Comparison of ENCODE assay signal across 31 mouse cellular contexts in genomic region chr6:106743556-106744233, GRCm38 (mm10). TPM values are rescaled to one million over a fixed set of nuclear protein-coding genes. Genes with fewer than 3 reads are reported as not detected.
DNase-seq lines count a peak whose midpoint lies in the region; ATAC-seq and TF ChIP-seq lines count a peak whose summit lies in the region.
"Had no signal": no experiment of that assay in that cellular context is flagged by ENCODE, and none has a peak within 500 bp of the region (broad histone marks: within the 10 kb centered on the region; RNA-seq: fewer than 3 reads in every experiment).

No protein-coding gene starts in this region.

- 79% methylated on average over 7 of the region's 7 CpGs for WGBS in midbrain, postnatal 0 days
- WGBS in midbrain, embryonic 13.5 days: 76% methylated on average over 7 of the region's 7 CpGs

- H3K4me1 ChIP-seq in midbrain, postnatal 0 days (ENCODE audit: insufficient read depth, low read length): no peaks in the 10 kb centered on the region
- no peaks in the 10 kb centered on the region for H3K4me1 ChIP-seq in midbrain, embryonic 13.5 days (replicated peaks)
- peaks cover 14 to 50% of the 10 kb centered on the region in 2 experiments; a peak in 3 of 4 replicates for H3K4me1 ChIP-seq in CH12.LX (ENCODE audit: control insufficient read depth in 1 of 2, insufficient read depth in 2 of 2)
- H3K4me1 ChIP-seq: forebrain, embryonic 10.5 days; forebrain, embryonic 13.5 days had no signal

- no peak; the same call in 1 of the 2 replicates for TF ChIP-seq POLR2A in CH12.LX (IDR thresholded peaks at IDR 0.05; ENCODE audit: low read depth, low read length)

- peak; percentile 63 for TF ChIP-seq EP300 in CH12.LX (IDR thresholded peaks at IDR 0.05; ENCODE audit: low read length)

- TF ChIP-seq RAD21 in CH12.LX (IDR thresholded peaks at IDR 0.05; ENCODE audit: low read depth, low read length): peak; percentile 78

- dilution Hi-C loops in CH12.LX (cut with MboI; ENCODE audit: extremely low pct_ligation_motif_present, extremely low pct_unique_long_range_greater_than_20kb, low sequenced_read_pairs): no loop called here

- no peak overlapping the region for H3K27ac ChIP-seq in midbrain, postnatal 0 days (ENCODE audit: low read depth, low read length)
- no peak overlapping the region for H3K27ac ChIP-seq in midbrain, embryonic 13.5 days
- H3K27ac ChIP-seq in CH12.LX (ENCODE audit: insufficient read depth, low read depth): peak overlapping the region; percentile 82
- H3K27ac ChIP-seq: forebrain, embryonic 10.5 days; forebrain, embryonic 13.5 days; hindbrain, embryonic 14.5 days; hindbrain, postnatal 0 days had no signal

- no peak overlapping the region for H3K4me3 ChIP-seq in midbrain, postnatal 0 days (ENCODE audit: low read depth, low read length)
- H3K4me3 ChIP-seq in midbrain, embryonic 13.5 days (replicated peaks): no peak overlapping the region
- peak overlapping the region in 2 of 3 experiments; percentile 60 to 65 for H3K4me3 ChIP-seq in CH12.LX (replicated peaks in 1 of 3; ENCODE audit: low read depth in 2 of 3, low read length in 2 of 3, poor library complexity in 1 of 3)
- H3K4me3 ChIP-seq: forebrain, embryonic 10.5 days; forebrain, embryonic 13.5 days had no signal

- H3K4me2 ChIP-seq in midbrain, postnatal 0 days (ENCODE audit: low read depth, low read length, poor library complexity, severe bottlenecking): no peak overlapping the region
- no peak overlapping the region for H3K4me2 ChIP-seq in midbrain, embryonic 13.5 days (replicated peaks)
- H3K4me2 ChIP-seq in CH12.LX (ENCODE audit: insufficient read depth, low read depth, poor library complexity, severe bottlenecking): peak overlapping the region; percentile 74
- H3K4me2 ChIP-seq: forebrain, embryonic 13.5 days; heart, embryonic 11.5 days; hindbrain, embryonic 14.5 days had no signal

- H3K9me3 ChIP-seq in midbrain, postnatal 0 days (ENCODE audit: low read length): no peaks in the 10 kb centered on the region
- no peaks in the 10 kb centered on the region for H3K9me3 ChIP-seq in midbrain, embryonic 13.5 days
- no peaks in the 10 kb centered on the region for H3K9me3 ChIP-seq in CH12.LX (replicated peaks; ENCODE audit: low read length)
- H3K9me3 ChIP-seq: forebrain, embryonic 10.5 days; forebrain, embryonic 13.5 days had no signal

- no peak for TF ChIP-seq CTCF in midbrain, postnatal 0 days (IDR thresholded peaks at IDR 0.05)
- peak in 1 of 2 experiments; percentile 73; a peak in 3 of 4 replicates for TF ChIP-seq CTCF in CH12.LX (conservative IDR thresholded peaks at IDR 0.05 in 1 of 2, IDR thresholded peaks at IDR 0.05 in 1 of 2; ENCODE audit: low read depth in 2 of 2, low read length in 2 of 2)

- in situ Hi-C loops in CH12.LX (cut with MboI; ENCODE audit: low pct_ligation_motif_present, low pct_unique_long_range_greater_than_20kb, low sequenced_read_pairs): loop anchor here (5.0 kb wide), 1 partner anchor 34 kb away; no protein-coding TSS in a partner anchor

- H3K36me3 ChIP-seq in midbrain, postnatal 0 days (ENCODE audit: insufficient read depth, low read length): no peaks in the 10 kb centered on the region
- H3K36me3 ChIP-seq in midbrain, embryonic 13.5 days: no peaks in the 10 kb centered on the region
- peaks cover 20 to 32% of the 10 kb centered on the region in 2 experiments for H3K36me3 ChIP-seq in CH12.LX (replicated peaks in 1 of 2; ENCODE audit: control insufficient read depth in 1 of 2, insufficient read depth in 1 of 2, low read length in 1 of 2)
- H3K36me3 ChIP-seq: forebrain, embryonic 10.5 days had no signal

- ATAC-seq in midbrain, postnatal 0 days (ENCODE audit: low FRiP score): no peak
- no peak for ATAC-seq in midbrain, embryonic 13.5 days
- ATAC-seq in common myeloid progenitor, adult 5-6 weeks (replicated peaks; ENCODE audit: low read depth, poor library complexity, severe bottlenecking): peak; percentile 88
- peak; percentile 72 for ATAC-seq in megakaryocyte progenitor cell, adult 5-6 weeks (replicated peaks; ENCODE audit: poor library complexity)
- ATAC-seq: forebrain, embryonic 13.5 days; forebrain, embryonic 16.5 days; hindbrain, postnatal 0 days had no signal

- DNase-seq in midbrain, postnatal 0 days (ENCODE audit: low spot score): peak; percentile 8
- peak; percentile 85 for DNase-seq in CH12.LX (ENCODE audit: extremely low read depth)
- no peak for DNase-seq in adrenal gland, postnatal 25 days
- DNase-seq in neural tube, embryonic 10.5 days (ENCODE audit: extremely low spot score, low spot score): no peak
- DNase-seq in urinary bladder, postnatal 25 days (ENCODE audit: low spot score): no peak
- DNase-seq: adrenal gland, adult 2 months; adrenal gland, postnatal 14 days; cerebellum, adult 11-12 months; cerebellum, adult 8-10 months; cerebellum, postnatal 10 days; cerebellum, postnatal 36 days; gastrocnemius, postnatal 10 days; gastrocnemius, postnatal 36 days had no signal

- H3K27me3 ChIP-seq in midbrain, postnatal 0 days (ENCODE audit: insufficient read depth, low read length): no peaks in the 10 kb centered on the region
- no peaks in the 10 kb centered on the region for H3K27me3 ChIP-seq in midbrain, embryonic 13.5 days
- no peaks in the 10 kb centered on the region for H3K27me3 ChIP-seq in CH12.LX (replicated peaks)
- H3K27me3 ChIP-seq: forebrain, embryonic 13.5 days had no signal

- peaks cover 39% of the 10 kb centered on the region for H3K79me2 ChIP-seq in CH12.LX (replicated peaks; ENCODE audit: control insufficient read depth, extremely low read depth, insufficient read depth, poor library complexity, severe bottlenecking)

- H3K9ac ChIP-seq in midbrain, postnatal 0 days (replicated peaks; ENCODE audit: low read length, poor library complexity, severe bottlenecking): no peak overlapping the region
- H3K9ac ChIP-seq in midbrain, embryonic 13.5 days (replicated peaks): no peak overlapping the region
- peak overlapping the region; percentile 100 for H3K9ac ChIP-seq in CH12.LX (ENCODE audit: insufficient read depth, low read depth)
- H3K9ac ChIP-seq: forebrain, embryonic 13.5 days; hindbrain, embryonic 14.5 days had no signal

TF ChIP-seq in CH12.LX, 34 proteins besides CTCF, POLR2A, EP300 and RAD21 (continues in another document):
- TF ChIP-seq USF1 (IDR thresholded peaks at IDR 0.05; ENCODE audit: low read depth, low read length) (no peak), USF2 (conservative IDR thresholded peaks at IDR 0.05; ENCODE audit: low read depth, low read length) (no peak), MYC (IDR thresholded peaks at IDR 0.05; ENCODE audit: low read depth, low read length) (peak; percentile 93), IRF4 (IDR thresholded peaks at IDR 0.05; ENCODE audit: low read depth, low read length) (peak; percentile 58), MXI1 (IDR thresholded peaks at IDR 0.05; ENCODE audit: low read depth, low read length) (peak; percentile 67), UBTF (IDR thresholded peaks at IDR 0.05; ENCODE audit: low read depth, low read length) (no peak), TCF12 (IDR thresholded peaks at IDR 0.05; ENCODE audit: low read depth, low read length) (peak; percentile 63; the same call in 1 of the 2 replicates), CHD1 (IDR thresholded peaks at IDR 0.05; ENCODE audit: low read depth, low read length) (peak; percentile 89), GABPA (IDR thresholded peaks at IDR 0.05; ENCODE audit: insufficient replicate concordance, low read depth, low read length) (no peak), ZMIZ1 (IDR thresholded peaks at IDR 0.05; ENCODE audit: low read depth, low read length) (no peak), NELFE (IDR thresholded peaks at IDR 0.05; ENCODE audit: low read depth, low read length) (peak; percentile 60; the same call in 1 of the 2 replicates), PAX5 (IDR thresholded peaks at IDR 0.05; ENCODE audit: low read length) (no peak), HCFC1 (IDR thresholded peaks at IDR 0.05; ENCODE audit: low read depth, low read length) (peak; percentile 42; the same call in 1 of the 2 replicates), ZC3H11A (IDR thresholded peaks at IDR 0.05; ENCODE audit: low read depth, low read length) (peak; percentile 1; the same call in 1 of the 2 replicates)

RNA-seq across cellular contexts. Expression of gene Il5ra, which starts 5.1 kb away (rescaled TPM):
- not detected in 2 replicates for total RNA-seq in midbrain, postnatal 0 days (2014; rRNA removed)
- 0.04 and 0.06 TPM in 2 replicates for polyA plus RNA-seq in midbrain, postnatal 0 days (2015; fragmentation: Nextera tagmentation; extraction: Ambion mirVana)
- polyA plus RNA-seq in midbrain, embryonic 13.5 days (2015; fragmentation: Nextera tagmentation; extraction: Ambion mirVana): 0.12 TPM in 1 of 2 replicates, not detected in the other
- 56.8 and 65.0 TPM in 2 replicates for total RNA-seq in CH12.LX (2012; rRNA removed)
- 119 and 138 TPM in 2 replicates for total RNA-seq in CH12.LX (2014; rRNA removed)
- 69.0 and 70.2 TPM in 2 replicates for polyA plus RNA-seq in CH12.LX (2012; ENCODE audit: insufficient read length, low read depth)
- 1.2 TPM in 1 of 2 replicates, not detected in the other for total RNA-seq in common myeloid progenitor, adult 5-6 weeks (2017)
- total RNA-seq in megakaryocyte progenitor cell, adult 5-6 weeks (2015): 0.46 and 0.49 TPM in 2 replicates
- total RNA-seq in megakaryocyte progenitor cell, adult 5-6 weeks (2017): 0.41 and 1.0 TPM in 2 replicates
- total RNA-seq in adrenal gland, postnatal 25 days (2021): not detected in 2 replicates
- total RNA-seq: adrenal gland, adult 2 months; gastrocnemius, adult 18-20 months; gastrocnemius, postnatal 10 days; gastrocnemius, postnatal 36 days; heart, adult 8-10 months; heart, postnatal 25 days; hindbrain, postnatal 0 days; MEL had no signal
- polyA plus RNA-seq: adrenal gland, adult 2 months; C2C12; embryonic facial prominence, embryonic 11.5 days; forebrain, embryonic 10.5 days; forebrain, embryonic 13.5 days; forebrain, embryonic 16.5 days; heart, embryonic 11.5 days; heart, embryonic 14.5 days; heart, postnatal 0 days; hindbrain, embryonic 11.5 days; hindbrain, embryonic 14.5 days; hindbrain, postnatal 0 days had no signal

RNA-seq across cellular contexts. Expression of gene Trnt1, which starts 25.2 kb away (rescaled TPM):
- 20.8 and 34.5 TPM in 2 replicates for total RNA-seq in midbrain, postnatal 0 days (2014; rRNA removed)
- 51.5 and 54.8 TPM in 2 replicates for polyA plus RNA-seq in midbrain, postnatal 0 days (2015; fragmentation: Nextera tagmentation; extraction: Ambion mirVana)
- 67.1 and 68.5 TPM in 2 replicates for polyA plus RNA-seq in midbrain, embryonic 13.5 days (2015; fragmentation: Nextera tagmentation; extraction: Ambion mirVana)
- 106 and 155 TPM in 2 replicates for total RNA-seq in CH12.LX (2012; rRNA removed)
- total RNA-seq in CH12.LX (2014; rRNA removed): 239 and 286 TPM in 2 replicates
- 159 and 195 TPM in 2 replicates for polyA plus RNA-seq in CH12.LX (2012; ENCODE audit: insufficient read length, low read depth)
- 103 and 106 TPM in 2 replicates for total RNA-seq in common myeloid progenitor, adult 5-6 weeks (2017)
- 61.5 and 65.0 TPM in 2 replicates for total RNA-seq in megakaryocyte progenitor cell, adult 5-6 weeks (2015)
- total RNA-seq in megakaryocyte progenitor cell, adult 5-6 weeks (2017): 88.1 and 101 TPM in 2 replicates
- 36.1 and 56.0 TPM in 2 replicates for total RNA-seq in adrenal gland, postnatal 25 days (2021)

RNA-seq across cellular contexts. Expression of gene Crbn, which starts 56.2 kb away (rescaled TPM):
- 48.0 and 53.1 TPM in 2 replicates for total RNA-seq in midbrain, postnatal 0 days (2014; rRNA removed)
- 51.2 and 53.8 TPM in 2 replicates for polyA plus RNA-seq in midbrain, postnatal 0 days (2015; fragmentation: Nextera tagmentation; extraction: Ambion mirVana)
- polyA plus RNA-seq in midbrain, embryonic 13.5 days (2015; fragmentation: Nextera tagmentation; extraction: Ambion mirVana): 59.4 and 64.7 TPM in 2 replicates
- total RNA-seq in CH12.LX (2012; rRNA removed) (28.8 and 29.2 TPM in 2 replicates), CH12.LX (2014; rRNA removed) (60.1 and 73.3 TPM in 2 replicates)
- 28.0 and 30.8 TPM in 2 replicates for polyA plus RNA-seq in CH12.LX (2012; ENCODE audit: insufficient read length, low read depth)
- total RNA-seq in common myeloid progenitor, adult 5-6 weeks (2017): 51.9 and 53.2 TPM in 2 replicates
- total RNA-seq in megakaryocyte progenitor cell, adult 5-6 weeks (2015): 19.7 and 23.6 TPM in 2 replicates
- 34.6 and 43.8 TPM in 2 replicates for total RNA-seq in megakaryocyte progenitor cell, adult 5-6 weeks (2017)
- total RNA-seq in adrenal gland, postnatal 25 days (2021): 58.1 and 71.2 TPM in 2 replicates

Comparison
In these comparisons a context has a peak if more than half of its experiments do, and no peak if none do; other contexts are left out.
1. ATAC-seq: peak in common myeloid progenitor, adult 5-6 weeks (single experiment) and megakaryocyte progenitor cell, adult 5-6 weeks (single experiment); none in midbrain, postnatal 0 days (single experiment) and midbrain, embryonic 13.5 days (single experiment).
2. DNase-seq: peak in midbrain, postnatal 0 days (single experiment) and CH12.LX (single experiment); none in adrenal gland, postnatal 25 days (single experiment), neural tube, embryonic 10.5 days (single experiment) and urinary bladder, postnatal 25 days (single experiment).
3. H3K4me3 ChIP-seq: peak in CH12.LX (2 of 3); none in midbrain, postnatal 0 days (single experiment) and midbrain, embryonic 13.5 days (single experiment).
4. RNA of gene Il5ra, which starts 5.1 kb away (total RNA-seq): 56.8 to 138 TPM in CH12.LX; 1.2 TPM in common myeloid progenitor, adult 5-6 weeks, 0.41 to 1.0 TPM in megakaryocyte progenitor cell, adult 5-6 weeks, not detected in midbrain, postnatal 0 days and not detected in adrenal gland, postnatal 25 days; every median in the first group is over 10 times any median in the second.